Mouse (Mus musculus) myocyte (in vitro differentiated cells): ENCODE data around the gene Olfr678.

Experiments
- E2F4 ChIP-seq: IDR thresholded peaks from one replicate; pipeline ENCODE4 v1.6.1; 2011; ENCODE audit warnings: mild to moderate bottlenecking, control low read depth, moderate library complexity; ENCODE audit not compliant: insufficient read depth
- MAX ChIP-seq: IDR thresholded peaks from one replicate; pipeline ENCODE4 v1.6.1; 2011; ENCODE audit warnings: low read depth, mild to moderate bottlenecking, control low read depth
- MYOD1 ChIP-seq, 3 experiments: IDR thresholded peaks; one replicate each; pipeline ENCODE4 v1.6.1; 2011; ENCODE audit warnings: control low read depth in 2 of 3, low read depth in 2 of 3, mild to moderate bottlenecking in 2 of 3, moderate library complexity in 1 of 3; ENCODE audit not compliant: insufficient read length in 2 of 3, control insufficient read depth in 1 of 3
- MYOG ChIP-seq, 3 experiments: IDR thresholded peaks; one replicate each; pipeline ENCODE4 v1.6.1; 2011; ENCODE audit warnings: control low read depth in 2 of 3, low read depth in 2 of 3, mild to moderate bottlenecking in 2 of 3; ENCODE audit not compliant: insufficient read length in 2 of 3, control insufficient read depth in 1 of 3, insufficient read depth in 1 of 3
- POLR2A ChIP-seq: IDR thresholded peaks from one replicate; pipeline ENCODE4 v1.6.1; 2011; ENCODE audit warnings: low read depth, mild to moderate bottlenecking, control low read depth, moderate library complexity; ENCODE audit not compliant: insufficient read length
- USF1 ChIP-seq: IDR thresholded peaks from one replicate; pipeline ENCODE4 v1.6.1; 2011; ENCODE audit warnings: low read depth, mild to moderate bottlenecking, control low read depth, moderate library complexity

DNA sequence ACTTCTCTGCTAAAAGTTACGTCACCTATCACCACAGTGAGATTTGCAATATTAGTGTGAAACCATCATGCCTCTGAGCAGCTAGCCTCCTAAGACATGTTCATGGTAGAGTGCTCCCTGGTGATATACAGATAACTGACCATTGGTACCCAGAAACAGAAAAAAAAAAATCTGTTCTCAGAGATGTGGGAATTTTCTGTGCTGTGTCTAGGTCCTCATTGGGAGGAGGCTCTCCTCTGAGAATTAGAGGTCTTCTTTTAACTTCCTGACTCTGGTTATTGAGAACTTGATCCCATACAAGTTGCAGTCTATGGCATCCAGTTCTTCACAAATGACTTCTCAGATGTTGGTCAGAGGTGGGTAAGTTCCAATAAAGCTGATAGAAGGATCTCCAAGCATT is at the start of gene Olfr678:
- TF ChIP-seq MYOG (IDR thresholded peaks at IDR 0.05; ENCODE audit: control insufficient read depth in 1 of 3, insufficient read depth in 1 of 3, insufficient read length in 2 of 3, low read depth in 2 of 3), result no peak
- TF ChIP-seq E2F4, result no peak
- TF ChIP-seq POLR2A, result no peak
- no peak for TF ChIP-seq USF1
- no peak for TF ChIP-seq MAX
- TF ChIP-seq MYOD1 (IDR thresholded peaks at IDR 0.05; ENCODE audit: control insufficient read depth in 1 of 3, insufficient read length in 2 of 3, low read depth in 2 of 3), result no peak
